Mouse (Mus musculus): ENCODE measurements around the gene Metrnl. TPM values are rescaled to one million over a fixed set of nuclear protein-coding genes. Genes with fewer than 3 reads are reported as not detected.

The Metrnl gene
- polyA plus RNA-seq, 1 experiment: 5.5 TPM

DNA sequence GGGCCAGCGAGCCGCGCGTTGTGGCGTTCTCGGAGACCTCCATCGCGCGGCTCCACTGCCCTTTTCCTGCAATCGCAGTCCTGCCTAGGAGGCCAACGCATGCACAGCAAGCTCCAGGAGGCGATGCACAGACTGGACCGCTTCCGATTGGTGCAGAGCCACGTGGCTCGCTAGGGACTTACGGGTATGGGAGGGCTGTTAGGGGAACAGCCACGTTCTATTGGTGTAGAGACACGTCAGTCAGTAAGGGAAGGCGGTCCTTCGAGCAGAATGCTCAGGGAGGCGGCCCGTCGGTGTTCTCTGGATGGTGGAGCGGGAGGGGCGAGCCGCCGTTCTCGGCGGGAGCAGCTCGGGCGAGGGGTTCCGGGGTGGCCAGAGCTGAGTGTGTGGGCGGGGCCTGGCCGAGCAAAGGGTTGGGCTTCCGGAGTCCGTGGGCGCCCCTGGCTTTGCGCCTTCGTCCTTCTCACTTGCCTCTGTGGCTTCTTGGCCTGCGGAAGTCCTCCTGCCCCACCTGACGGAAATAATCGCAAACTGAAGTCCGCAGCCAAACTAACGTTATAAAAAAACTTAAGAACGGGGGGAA lies 28.3 kb upstream of the Metrnl start, which contains the start of gene B3gntl1:
Gene B3gntl1, minus strand, starts transcription at position 164 of the 583 bp plus-strand sequence.
- H3K4me1 ChIP-seq (ENCODE audit: control insufficient read depth, insufficient read depth, low read length): peaks cover 2% of the 10 kb centered on the region; the same call in 1 of the 2 replicates
- under 1% methylated on average over 46 of the region's 46 CpGs for WGBS

DNA sequence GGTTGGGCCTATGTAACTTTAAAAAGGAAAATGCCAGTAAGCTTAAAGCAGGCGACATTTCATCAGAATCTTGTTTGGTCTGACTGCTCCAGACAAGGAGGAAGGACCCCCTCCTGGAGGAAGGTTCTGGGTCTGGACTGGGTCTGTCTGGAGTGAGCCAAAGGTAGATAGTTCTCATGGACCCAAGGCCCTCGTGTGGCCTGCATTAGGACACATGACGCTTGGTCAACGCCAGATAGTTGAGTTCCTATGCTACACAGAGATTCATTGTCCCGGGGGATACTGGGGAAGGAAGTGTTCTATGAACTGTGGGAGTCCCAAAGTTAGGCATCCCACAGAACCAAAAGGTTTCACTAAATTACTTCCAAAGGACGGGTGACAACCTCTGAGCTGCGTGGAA lies 27.7 kb upstream of the Metrnl start:
- peak overlapping the region; percentile 30 for H3K4me3 ChIP-seq (replicated peaks; ENCODE audit: control insufficient read depth, low read depth, low read length)
- 32% methylated on average over 7 of the region's 7 CpGs for WGBS
- peaks cover 2% of the 10 kb centered on the region; the same call in 1 of the 2 replicates for H3K4me1 ChIP-seq (ENCODE audit: control insufficient read depth, insufficient read depth, low read length)
- H3K27ac ChIP-seq (ENCODE audit: control insufficient read depth, insufficient read depth, low read depth, low read length, poor library complexity): peak overlapping the region; percentile 88
- TF ChIP-seq CTCF (IDR thresholded peaks at IDR 0.05; ENCODE audit: control insufficient read depth, insufficient read depth, low read length) (no peak), POLR2A (IDR thresholded peaks at IDR 0.05; ENCODE audit: borderline replicate concordance, control insufficient read depth, low read depth, low read length) (no peak)

More for the DNA sequence above, 28.3 kb upstream of the Metrnl start, which contains the start of gene B3gntl1:
- Histone ChIP-seq H3K27ac (ENCODE audit: control insufficient read depth, insufficient read depth, low read depth, low read length, poor library complexity) (peak within 1 kb of the TSS; percentile 88), H3K4me3 (replicated peaks; ENCODE audit: control insufficient read depth, low read depth, low read length) (peak within 1 kb of the TSS; percentile 74)
- peak; percentile 79 for TF ChIP-seq POLR2A (IDR thresholded peaks at IDR 0.05; ENCODE audit: borderline replicate concordance, control insufficient read depth, low read depth, low read length)
- TF ChIP-seq CTCF (IDR thresholded peaks at IDR 0.05; ENCODE audit: control insufficient read depth, insufficient read depth, low read length): no peak

DNA sequence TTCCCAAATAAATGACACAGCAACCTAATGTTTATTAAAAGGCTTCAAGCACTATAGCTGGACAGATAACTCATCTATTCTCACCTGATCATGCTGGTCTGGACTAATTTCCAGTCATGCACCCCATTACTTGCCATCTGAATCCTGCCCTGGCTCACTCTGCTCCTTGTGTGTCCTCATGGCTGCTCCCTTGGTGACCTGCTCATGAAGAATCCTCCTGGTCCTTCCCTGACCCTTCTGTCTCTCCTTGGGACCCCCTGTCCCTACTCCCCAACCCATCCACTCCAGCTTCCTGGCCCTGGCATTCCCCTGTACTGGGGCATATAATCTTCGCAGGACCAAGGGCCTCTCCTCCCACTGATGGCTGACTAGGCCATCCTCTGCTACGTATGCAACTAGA lies 24.5 kb upstream of the Metrnl start:
- WGBS: 85% methylated on average over 2 of the region's 2 CpGs
- no peak for TF ChIP-seq POLR2A (IDR thresholded peaks at IDR 0.05; ENCODE audit: borderline replicate concordance, control insufficient read depth, low read depth, low read length)
- no peak for TF ChIP-seq CTCF (IDR thresholded peaks at IDR 0.05; ENCODE audit: control insufficient read depth, insufficient read depth, low read length)

DNA sequence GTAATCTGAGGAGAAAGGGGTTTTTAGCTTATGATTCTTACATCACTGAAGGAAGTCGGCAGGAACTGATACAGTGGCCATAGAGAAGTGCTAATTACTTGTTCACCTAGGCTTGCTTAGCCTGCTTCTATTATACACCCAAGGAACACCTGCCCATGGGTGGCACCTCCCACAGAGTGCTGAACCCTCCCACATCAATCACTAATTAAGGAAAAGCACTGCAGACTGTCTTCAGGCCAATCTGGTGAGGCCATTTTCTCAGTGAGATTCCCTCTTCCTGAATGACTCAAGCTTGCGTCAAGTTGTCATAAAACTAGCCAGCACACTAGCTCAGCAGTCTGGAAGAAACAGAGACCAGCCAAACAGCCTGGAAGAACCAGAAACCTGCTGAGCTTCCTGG lies 21.8 kb upstream of the Metrnl start:
- 62% methylated on average over 2 of the region's 2 CpGs for WGBS
- H3K27ac ChIP-seq (ENCODE audit: control insufficient read depth, insufficient read depth, low read depth, low read length, poor library complexity): no peak overlapping the region

More for the DNA sequence above, 24.5 kb upstream of the Metrnl start:
- Histone ChIP-seq H3K4me1 (ENCODE audit: control insufficient read depth, insufficient read depth, low read length) (peaks cover 6% of the 10 kb centered on the region; the same call in 1 of the 2 replicates), H3K4me3 (replicated peaks; ENCODE audit: control insufficient read depth, low read depth, low read length) (no peak overlapping the region), H3K27ac (ENCODE audit: control insufficient read depth, insufficient read depth, low read depth, low read length, poor library complexity) (no peak overlapping the region)

DNA sequence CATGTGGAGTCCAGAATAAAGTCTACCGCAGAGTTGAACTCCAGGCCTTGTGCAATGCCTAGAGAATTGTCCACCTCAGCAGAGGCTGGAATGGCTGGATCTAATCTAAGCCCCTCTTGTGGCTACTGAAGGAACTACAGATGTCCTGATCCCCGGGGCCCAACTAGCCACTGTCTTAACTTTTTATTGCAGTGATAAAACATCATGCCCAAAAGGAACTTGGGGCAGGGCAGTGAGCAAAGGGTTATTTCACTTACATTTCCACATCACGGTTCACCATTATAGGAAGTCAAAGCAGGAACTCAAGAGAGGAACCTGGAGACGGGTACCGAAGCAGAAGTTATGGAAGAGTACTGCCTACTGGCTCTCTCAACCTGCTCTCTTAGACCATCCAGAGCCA lies 20.6 kb upstream of the Metrnl start:
- Histone ChIP-seq H3K4me1 (ENCODE audit: control insufficient read depth, insufficient read depth, low read length) (peaks cover 4% of the 10 kb centered on the region; the same call in 1 of the 2 replicates), H3K27ac (ENCODE audit: control insufficient read depth, insufficient read depth, low read depth, low read length, poor library complexity) (peak overlapping the region; percentile 63), H3K4me3 (replicated peaks; ENCODE audit: control insufficient read depth, low read depth, low read length) (no peak overlapping the region)
- 22% methylated on average over 5 of the region's 5 CpGs for WGBS
- TF ChIP-seq CTCF (IDR thresholded peaks at IDR 0.05; ENCODE audit: control insufficient read depth, insufficient read depth, low read length) (peak; percentile 40), POLR2A (IDR thresholded peaks at IDR 0.05; ENCODE audit: borderline replicate concordance, control insufficient read depth, low read depth, low read length) (no peak)

More for the DNA sequence above, 21.8 kb upstream of the Metrnl start:
- H3K4me3 ChIP-seq (replicated peaks; ENCODE audit: control insufficient read depth, low read depth, low read length): no peak overlapping the region
- no peak for TF ChIP-seq POLR2A (IDR thresholded peaks at IDR 0.05; ENCODE audit: borderline replicate concordance, control insufficient read depth, low read depth, low read length)
- TF ChIP-seq CTCF (IDR thresholded peaks at IDR 0.05; ENCODE audit: control insufficient read depth, insufficient read depth, low read length): no peak
- peaks cover 4% of the 10 kb centered on the region; the same call in 1 of the 2 replicates for H3K4me1 ChIP-seq (ENCODE audit: control insufficient read depth, insufficient read depth, low read length)

DNA sequence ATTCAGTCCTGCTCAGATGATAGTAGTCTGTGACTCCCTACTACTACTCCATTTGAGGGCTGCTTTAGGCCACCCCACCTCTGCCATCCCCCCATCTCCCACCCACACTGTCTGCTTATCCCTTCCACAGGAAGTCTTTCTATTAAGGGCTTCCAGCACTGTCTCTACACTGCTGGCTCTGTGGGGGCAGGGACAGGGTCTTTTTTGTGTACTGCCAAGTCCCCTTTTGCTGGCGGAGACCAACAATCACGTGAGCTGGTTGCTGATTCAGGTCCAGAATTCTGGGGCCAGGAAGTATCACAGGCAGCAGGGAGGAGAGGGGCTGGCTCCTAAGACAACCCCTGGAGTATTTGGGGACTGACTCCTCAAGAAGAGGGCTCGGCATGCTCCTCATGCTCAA lies 18.1 kb upstream of the Metrnl start:
- no peak for TF ChIP-seq CTCF (IDR thresholded peaks at IDR 0.05; ENCODE audit: control insufficient read depth, insufficient read depth, low read length)
- no peak for TF ChIP-seq POLR2A (IDR thresholded peaks at IDR 0.05; ENCODE audit: borderline replicate concordance, control insufficient read depth, low read depth, low read length)
- WGBS: 63% methylated on average over 3 of the region's 3 CpGs

DNA sequence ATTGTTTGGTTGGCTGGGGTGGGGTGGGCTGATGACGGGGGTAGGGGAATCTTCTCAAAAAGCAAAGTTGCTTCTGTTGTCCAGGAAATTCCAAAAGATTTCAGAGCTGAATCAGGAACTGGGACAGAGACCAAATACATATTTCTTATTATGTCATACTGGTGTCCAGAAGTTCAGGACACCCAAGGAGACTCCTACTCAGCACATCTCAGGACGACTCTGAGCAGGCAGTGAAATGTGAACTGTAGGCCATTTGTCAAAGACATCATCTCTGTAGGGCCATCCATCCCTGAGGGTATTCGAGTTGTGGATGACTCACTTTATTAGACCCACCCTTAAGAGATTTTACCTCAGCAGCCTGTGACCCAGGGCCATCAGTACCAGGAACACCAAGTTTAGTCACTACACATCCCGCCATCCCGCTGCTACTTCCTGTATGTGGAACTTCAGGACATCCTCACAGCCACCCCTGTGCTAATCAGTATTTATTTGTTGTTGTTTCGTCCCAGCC lies 15.8 kb upstream of the Metrnl start:
- Histone ChIP-seq H3K27ac (ENCODE audit: control insufficient read depth, insufficient read depth, low read depth, low read length, poor library complexity) (no peak overlapping the region), H3K4me1 (ENCODE audit: control insufficient read depth, insufficient read depth, low read length) (no peaks in the 10 kb centered on the region; the same call in 1 of the 2 replicates), H3K4me3 (replicated peaks; ENCODE audit: control insufficient read depth, low read depth, low read length) (no peak overlapping the region)
- 74% methylated on average over 6 of the region's 6 CpGs for WGBS
- no peak for TF ChIP-seq CTCF (IDR thresholded peaks at IDR 0.05; ENCODE audit: control insufficient read depth, insufficient read depth, low read length)
- no peak for TF ChIP-seq POLR2A (IDR thresholded peaks at IDR 0.05; ENCODE audit: borderline replicate concordance, control insufficient read depth, low read depth, low read length)

More for the DNA sequence above, 18.1 kb upstream of the Metrnl start:
- peaks cover 4% of the 10 kb centered on the region; the same call in 1 of the 2 replicates for H3K4me1 ChIP-seq (ENCODE audit: control insufficient read depth, insufficient read depth, low read length)
- no peak overlapping the region for H3K27ac ChIP-seq (ENCODE audit: control insufficient read depth, insufficient read depth, low read depth, low read length, poor library complexity)
- no peak overlapping the region for H3K4me3 ChIP-seq (replicated peaks; ENCODE audit: control insufficient read depth, low read depth, low read length)

DNA sequence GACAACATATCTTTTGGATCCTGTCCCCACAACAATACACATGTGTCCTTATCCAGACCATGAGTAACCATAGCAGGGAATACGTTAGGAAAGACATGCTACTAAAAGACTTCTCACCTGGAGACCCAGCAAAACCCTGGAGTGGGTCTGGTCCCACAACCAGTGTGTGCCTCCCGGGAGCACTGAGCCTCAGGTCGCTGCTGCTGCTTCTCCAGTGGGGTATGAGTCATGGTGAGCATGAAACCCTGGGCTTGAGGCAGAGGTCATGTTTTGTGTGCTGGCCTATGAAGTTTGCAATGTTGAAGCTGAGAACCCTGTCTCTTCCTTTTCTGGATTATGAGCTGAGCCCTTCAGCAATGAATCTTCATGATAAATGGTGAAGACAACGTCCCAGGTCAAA lies 15.3 kb upstream of the Metrnl start:
- no peaks in the 10 kb centered on the region; the same call in 1 of the 2 replicates for H3K4me1 ChIP-seq (ENCODE audit: control insufficient read depth, insufficient read depth, low read length)
- TF ChIP-seq CTCF (IDR thresholded peaks at IDR 0.05; ENCODE audit: control insufficient read depth, insufficient read depth, low read length) (no peak), POLR2A (IDR thresholded peaks at IDR 0.05; ENCODE audit: borderline replicate concordance, control insufficient read depth, low read depth, low read length) (no peak)
- no peak overlapping the region for H3K4me3 ChIP-seq (replicated peaks; ENCODE audit: control insufficient read depth, low read depth, low read length)
- 74% methylated on average over 4 of the region's 4 CpGs for WGBS
- H3K27ac ChIP-seq (ENCODE audit: control insufficient read depth, insufficient read depth, low read depth, low read length, poor library complexity): no peak overlapping the region

All from bone marrow, adult 2 months (tissue).